Mouse (Mus musculus): ENCODE measurements at regions not wholly inside any gene's neighbourhood (a gene's known extent, or its start where the extent isn't known, plus 50 kb on each side); places are given as distances from the start of the nearest gene placed in this dataset.

- TF ChIP-seq CTCF (IDR thresholded peaks at IDR 0.05; ENCODE audit: borderline replicate concordance, insufficient read depth, low read length): no peak
- no peak for TF ChIP-seq POLR2A (IDR thresholded peaks at IDR 0.05; ENCODE audit: low read depth, low read length)
Measured at GRCm38 (mm10) chr13:5519181-5519580, 342.1 kb upstream of the Klf6 start.
